Mouse (Mus musculus): ENCODE data around the gene Hipk3. TPM values are rescaled to one million over a fixed set of nuclear protein-coding genes. Genes with fewer than 3 reads are reported as not detected.

Gene Hipk3
- total RNA-seq, 2 experiments from 2014 or later: 209 to 220 TPM

- DNase-seq: no peak
Observed at GRCm38 (mm10) chr2:104412496-104412895, 81.8 kb downstream of the Hipk3 start.

GRCm38 (mm10) chr2:104411806-104412205 lies 82.4 kb downstream of the Hipk3 start:
- DNase-seq: no peak

GRCm38 (mm10) chr2:104410963-104411545 lies 83.2 kb downstream of the Hipk3 start, which contains the start of gene D430041D05Rik:
D430041D05Rik (minus strand) TSS chr2:104411013.
- no peak for DNase-seq

- no peak for DNase-seq
Observed at GRCm38 (mm10) chr2:104409851-104410821, 84.1 kb downstream of the Hipk3 start.

GRCm38 (mm10) chr2:104408351-104408750 lies 85.9 kb downstream of the Hipk3 start:
- no peak for DNase-seq

- no peak for DNase-seq
Observed at GRCm38 (mm10) chr2:104407913-104408312, 86.3 kb downstream of the Hipk3 start.

- no peak for DNase-seq
Observed at GRCm38 (mm10) chr2:104404036-104404435, 90.2 kb downstream of the Hipk3 start.

- no peak for DNase-seq
Observed at GRCm38 (mm10) chr2:104398651-104399290, 95.5 kb downstream of the Hipk3 start.

GRCm38 (mm10) chr2:104395961-104396360 lies 98.3 kb downstream of the Hipk3 start:
- no peak for DNase-seq

GRCm38 (mm10) chr2:104394769-104395168 lies 99.5 kb downstream of the Hipk3 start:
- no peak for DNase-seq

- no peak for DNase-seq
Observed at GRCm38 (mm10) chr2:104392700-104393312, 101.4 kb downstream of the Hipk3 start.

GRCm38 (mm10) chr2:104389231-104389630 lies 105.0 kb downstream of the Hipk3 start:
- no peak for DNase-seq

- no peak for DNase-seq
Observed at GRCm38 (mm10) chr2:104385941-104386340, 108.3 kb downstream of the Hipk3 start.

GRCm38 (mm10) chr2:104383589-104383988 lies 110.7 kb downstream of the Hipk3 start:
- no peak for DNase-seq

GRCm38 (mm10) chr2:104382813-104383212 lies 111.4 kb downstream of the Hipk3 start:
- no peak for DNase-seq

- DNase-seq: no peak
Observed at GRCm38 (mm10) chr2:104379304-104379703, 114.9 kb downstream of the Hipk3 start.

- DNase-seq: no peak
Observed at GRCm38 (mm10) chr2:104378791-104379190, 115.5 kb downstream of the Hipk3 start.

- no peak for DNase-seq
Observed at GRCm38 (mm10) chr2:104377990-104378389, 116.3 kb downstream of the Hipk3 start.
